Mouse (Mus musculus) neural tube, embryonic 14.5 days (tissue): Measurements from ENCODE around the gene Tmcc3. TPM values are rescaled to one million over a fixed set of nuclear protein-coding genes. Genes with fewer than 3 reads are reported as not detected.

Source experiments
- ATAC-seq: fragments of 200-750 bp; cut with Nextera tagmentation; 2 replicates; pipeline ENCODE4 v1.8.0; 2017; ENCODE audit warnings: low read depth, mild to moderate bottlenecking, moderate TSS enrichment, moderate library complexity
- H3K27ac ChIP-seq: fragments of 300-500 bp; sonication (generic); 2 replicates; pipeline ENCODE4 v1.5.1; 2014; ENCODE audit warnings: low read depth, mild to moderate bottlenecking, control low read depth, low read length, moderate library complexity, mixed read lengths
- H3K27me3 ChIP-seq: fragments of 300-500 bp; sonication (generic); 2 replicates; pipeline ENCODE4 v1.6.1; 2014; ENCODE audit warnings: low read length; ENCODE audit not compliant: control insufficient read depth, insufficient read depth
- H3K36me3 ChIP-seq: fragments of 300-500 bp; sonication (generic); 2 replicates; pipeline ENCODE4 v1.6.1; 2014; ENCODE audit warnings: low read length, mixed read lengths; ENCODE audit not compliant: control insufficient read depth, insufficient read depth
- H3K4me1 ChIP-seq: fragments of 300-500 bp; sonication (generic); 2 replicates; pipeline ENCODE4 v1.6.1; 2014; ENCODE audit warnings: low read length; ENCODE audit not compliant: control insufficient read depth, insufficient read depth
- H3K4me2 ChIP-seq: fragments of 300-500 bp; sonication (generic); 2 replicates; pipeline ENCODE4 v1.6.1; 2014; ENCODE audit warnings: mild to moderate bottlenecking, low read depth, low read length, control low read depth
- H3K4me3 ChIP-seq: fragments of 300-500 bp; sonication (generic); 2 replicates; pipeline ENCODE4 v1.5.1; 2014; ENCODE audit warnings: low read depth, low read length, control low read depth, mixed read lengths
- H3K9ac ChIP-seq: fragments of 300-500 bp; sonication (generic); replicated peaks from 2 replicates; pipeline ENCODE4 v1.6.1; 2014; ENCODE audit warnings: low read depth, mild to moderate bottlenecking, control low read depth, low read length, mixed read lengths
- H3K9me3 ChIP-seq: fragments of 300-500 bp; sonication (generic); 2 replicates; pipeline ENCODE4 v1.6.1; 2016; ENCODE audit warnings: low read length; ENCODE audit not compliant: control insufficient read depth
- WGBS: fragments of 180-500 bp; shearing (Covaris S2); extraction: QIAGEN DNeasy Blood & Tissue Kit; methylation state at CpG from one replicate; pipeline ENCODE4 v1.1.7; 2014; 5-methylcytosine and 5-hydroxymethylcytosine counted together
- polyA plus RNA-seq: library from polyadenylated mRNA; unstranded; fragments of >200 nt; fragmentation: Nextera tagmentation; extraction: Ambion mirVana; gene quantifications from 2 replicates; pipeline ENCODE4 v1.2.1, GENCODE M21; 2014

The Tmcc3 gene
- polyA plus RNA-seq, 1 experiment from 2014 or later, result 24.2 TPM

GRCm38 (mm10) chr10:94413770-94414651 lies 102.3 kb downstream of the Tmcc3 start:
- 12% methylated on average over 8 of the region's 8 CpGs for WGBS
- Histone ChIP-seq H3K27me3 (no peaks in the 10 kb centered on the region), H3K4me3 (no peak overlapping the region), H3K4me2 (no peak overlapping the region), H3K9me3 (no peaks in the 10 kb centered on the region), H3K27ac (peak overlapping the region; percentile 79), H3K9ac (no peak overlapping the region), H3K4me1 (peaks cover 26% of the 10 kb centered on the region), H3K36me3 (no peaks in the 10 kb centered on the region)
- peak; percentile 90 for ATAC-seq

- H3K4me1 ChIP-seq, result peaks cover 23% of the 10 kb centered on the region
- H3K27ac ChIP-seq, result no peak overlapping the region
- H3K4me3 ChIP-seq, result no peak overlapping the region
- no peaks in the 10 kb centered on the region for H3K9me3 ChIP-seq
- H3K27me3 ChIP-seq, result no peaks in the 10 kb centered on the region
- 0 out of 2 replicates have a peak overlapping the region, but pooled peaks have one; percentile 3 for H3K4me2 ChIP-seq
- no peak overlapping the region for H3K9ac ChIP-seq
- WGBS, result 26% methylated on average over 22 of the region's 22 CpGs
- no peak for ATAC-seq
- H3K36me3 ChIP-seq, result no peaks in the 10 kb centered on the region
Measured at GRCm38 (mm10) chr10:94415950-94416844, 104.4 kb downstream of the Tmcc3 start.

GRCm38 (mm10) chr10:94417643-94418042 lies 105.9 kb downstream of the Tmcc3 start:
- no peak for ATAC-seq
- H3K9ac ChIP-seq, result no peak overlapping the region
- H3K9me3 ChIP-seq, result no peaks in the 10 kb centered on the region
- no peak overlapping the region for H3K4me3 ChIP-seq
- no peak overlapping the region for H3K4me2 ChIP-seq
- H3K4me1 ChIP-seq, result peaks cover 23% of the 10 kb centered on the region
- H3K36me3 ChIP-seq, result no peaks in the 10 kb centered on the region
- no peak overlapping the region for H3K27ac ChIP-seq
- H3K27me3 ChIP-seq, result no peaks in the 10 kb centered on the region
- 91% methylated on average over 4 of the region's 4 CpGs for WGBS

GRCm38 (mm10) chr10:94426000-94426920 lies 114.5 kb downstream of the Tmcc3 start:
- ATAC-seq, result peak; percentile 88
- 41% methylated on average over 12 of the region's 12 CpGs for WGBS
- Histone ChIP-seq H3K9me3 (no peaks in the 10 kb centered on the region), H3K4me2 (no peak overlapping the region), H3K27ac (no peak overlapping the region), H3K9ac (no peak overlapping the region), H3K4me3 (no peak overlapping the region), H3K4me1 (no peaks in the 10 kb centered on the region), H3K36me3 (no peaks in the 10 kb centered on the region), H3K27me3 (no peaks in the 10 kb centered on the region)

- no peak overlapping the region for H3K27ac ChIP-seq
Measured at GRCm38 (mm10) chr10:94426921-94427270, 115.1 kb downstream of the Tmcc3 start.

GRCm38 (mm10) chr10:94428186-94428942 lies 116.6 kb downstream of the Tmcc3 start:
- Histone ChIP-seq H3K4me3 (no peak overlapping the region), H3K9ac (no peak overlapping the region), H3K27ac (no peak overlapping the region), H3K4me1 (no peaks in the 10 kb centered on the region), H3K9me3 (no peaks in the 10 kb centered on the region), H3K36me3 (no peaks in the 10 kb centered on the region), H3K4me2 (no peak overlapping the region), H3K27me3 (no peaks in the 10 kb centered on the region)
- ATAC-seq, result no peak
- 59% methylated on average over 12 of the region's 12 CpGs for WGBS

More at GRCm38 (mm10) chr10:94426921-94427270, 115.1 kb downstream of the Tmcc3 start:
- Histone ChIP-seq H3K4me3 (no peak overlapping the region), H3K27me3 (no peaks in the 10 kb centered on the region), H3K36me3 (no peaks in the 10 kb centered on the region), H3K4me2 (no peak overlapping the region), H3K4me1 (no peaks in the 10 kb centered on the region), H3K9ac (no peak overlapping the region), H3K9me3 (no peaks in the 10 kb centered on the region)
- 88% methylated on average over 15 of the region's 15 CpGs for WGBS
- no peak for ATAC-seq

- 75% methylated on average over 6 of the region's 6 CpGs for WGBS
- no peaks in the 10 kb centered on the region for H3K4me1 ChIP-seq
- H3K4me3 ChIP-seq, result no peak overlapping the region
- H3K27ac ChIP-seq, result no peak overlapping the region
- no peaks in the 10 kb centered on the region for H3K36me3 ChIP-seq
- H3K9me3 ChIP-seq, result no peaks in the 10 kb centered on the region
- H3K4me2 ChIP-seq, result no peak overlapping the region
- H3K9ac ChIP-seq, result no peak overlapping the region
- H3K27me3 ChIP-seq, result no peaks in the 10 kb centered on the region
- no peak for ATAC-seq
Measured at GRCm38 (mm10) chr10:94430566-94430965, 118.8 kb downstream of the Tmcc3 start.

GRCm38 (mm10) chr10:94432933-94433332 lies 121.2 kb downstream of the Tmcc3 start:
- Histone ChIP-seq H3K4me2 (no peak overlapping the region), H3K9me3 (no peaks in the 10 kb centered on the region), H3K4me1 (no peaks in the 10 kb centered on the region), H3K27me3 (no peaks in the 10 kb centered on the region), H3K4me3 (no peak overlapping the region), H3K27ac (no peak overlapping the region), H3K9ac (no peak overlapping the region), H3K36me3 (no peaks in the 10 kb centered on the region)
- ATAC-seq, result no peak
- WGBS, result 62% methylated on average over 5 of the region's 5 CpGs
